8 mouse cellular contexts compared by ENCODE assay signal in genomic region chr1:87258484-87258883, GRCm38 (mm10). TPM values are rescaled to one million over a fixed set of nuclear protein-coding genes. Genes with fewer than 3 reads are reported as not detected.
DNase-seq lines count a peak whose midpoint lies in the region; ATAC-seq and TF ChIP-seq lines count a peak whose summit lies in the region.

No protein-coding gene starts in this region.

- H3K4me3 ChIP-seq in forebrain, postnatal 0 days (ENCODE audit: low read depth, low read length): no peak overlapping the region
- no peak overlapping the region for H3K4me3 ChIP-seq in forebrain, embryonic 16.5 days (replicated peaks; ENCODE audit: low read length)
- H3K4me3 ChIP-seq in heart, embryonic 12.5 days: no peak overlapping the region
- H3K4me3 ChIP-seq in limb, embryonic 12.5 days (replicated peaks): no peak overlapping the region

- no peaks in the 10 kb centered on the region for H3K36me3 ChIP-seq in forebrain, postnatal 0 days (ENCODE audit: insufficient read depth)
- no peaks in the 10 kb centered on the region for H3K36me3 ChIP-seq in forebrain, embryonic 16.5 days (ENCODE audit: control insufficient read depth, insufficient read depth)
- no peaks in the 10 kb centered on the region for H3K36me3 ChIP-seq in heart, embryonic 12.5 days
- no peaks in the 10 kb centered on the region for H3K36me3 ChIP-seq in limb, embryonic 12.5 days

- WGBS in forebrain, postnatal 0 days: 30% methylated on average over 14 of the region's 14 CpGs
- 17% methylated on average over 14 of the region's 14 CpGs for WGBS in forebrain, embryonic 16.5 days
- WGBS in heart, embryonic 12.5 days: 10% methylated on average over 14 of the region's 14 CpGs
- WGBS in limb, embryonic 12.5 days: 12% methylated on average over 14 of the region's 14 CpGs

- DNase-seq in forebrain, postnatal 0 days: no peak
- peak; percentile 18 for DNase-seq in lung, postnatal 10 days
- no peak for DNase-seq in lung, postnatal 25 days (ENCODE audit: low spot score)
- no peak for DNase-seq in left cerebral cortex, adult 9 months (ENCODE audit: low spot score in 2 of 2)
- DNase-seq in layer of hippocampus, postnatal 36 days: no peak

- no peaks in the 10 kb centered on the region for H3K9me3 ChIP-seq in forebrain, postnatal 0 days (ENCODE audit: low read length)
- no peaks in the 10 kb centered on the region for H3K9me3 ChIP-seq in forebrain, embryonic 16.5 days (ENCODE audit: control insufficient read depth, low read length)
- H3K9me3 ChIP-seq in heart, embryonic 12.5 days (replicated peaks): 0 out of 2 replicates have a peak, but pooled peaks cover 3% of the 10 kb centered on the region
- no peaks in the 10 kb centered on the region for H3K9me3 ChIP-seq in limb, embryonic 12.5 days

- H3K9ac ChIP-seq in forebrain, postnatal 0 days: no peak overlapping the region
- no peak overlapping the region for H3K9ac ChIP-seq in forebrain, embryonic 16.5 days (replicated peaks; ENCODE audit: low read depth, low read length)
- peak overlapping the region; percentile 38; the same call in 1 of the 2 replicates for H3K9ac ChIP-seq in heart, embryonic 12.5 days
- no peak overlapping the region for H3K9ac ChIP-seq in limb, embryonic 12.5 days (replicated peaks)

- peak; percentile 27; the same call in 1 of the 2 replicates for ATAC-seq in forebrain, postnatal 0 days
- ATAC-seq in forebrain, embryonic 16.5 days: no peak
- ATAC-seq in heart, embryonic 12.5 days (ENCODE audit: insufficient number of reproducible peaks, low FRiP score): no peak
- ATAC-seq in limb, embryonic 12.5 days (ENCODE audit: insufficient number of reproducible peaks, insufficient read depth, low FRiP score, low TSS enrichment, low read depth): no peak

- H3K4me1 ChIP-seq in forebrain, postnatal 0 days (ENCODE audit: insufficient read depth): no peaks in the 10 kb centered on the region
- peaks cover 3% of the 10 kb centered on the region; the same call in 1 of the 2 replicates for H3K4me1 ChIP-seq in forebrain, embryonic 16.5 days (replicated peaks; ENCODE audit: control insufficient read depth, insufficient read depth, low read length)
- H3K4me1 ChIP-seq in heart, embryonic 12.5 days (replicated peaks): no peaks in the 10 kb centered on the region
- no peaks in the 10 kb centered on the region; the same call in none of the 2 replicates for H3K4me1 ChIP-seq in limb, embryonic 12.5 days (replicated peaks)

- H3K27ac ChIP-seq in forebrain, postnatal 0 days (ENCODE audit: low read depth, low read length): no peak overlapping the region
- H3K27ac ChIP-seq in forebrain, embryonic 16.5 days (ENCODE audit: low read length): no peak overlapping the region
- H3K27ac ChIP-seq in heart, embryonic 12.5 days (ENCODE audit: poor library complexity, severe bottlenecking): no peak overlapping the region
- no peak overlapping the region for H3K27ac ChIP-seq in limb, embryonic 12.5 days

- H3K27me3 ChIP-seq in forebrain, postnatal 0 days (ENCODE audit: insufficient read depth, low read length): peaks cover 14% of the 10 kb centered on the region
- H3K27me3 ChIP-seq in forebrain, embryonic 16.5 days (replicated peaks; ENCODE audit: control insufficient read depth, insufficient read depth, low read length): peaks cover 9% of the 10 kb centered on the region; the same call in 1 of the 2 replicates
- H3K27me3 ChIP-seq in heart, embryonic 12.5 days (replicated peaks): peaks cover 67% of the 10 kb centered on the region
- peaks cover 65% of the 10 kb centered on the region for H3K27me3 ChIP-seq in limb, embryonic 12.5 days

- TF ChIP-seq CTCF in forebrain, postnatal 0 days (IDR thresholded peaks at IDR 0.05; ENCODE audit: low read depth): peak; percentile 35; the same call in 1 of the 2 replicates

- no peak overlapping the region for H3K4me2 ChIP-seq in forebrain, postnatal 0 days (ENCODE audit: low read depth)
- H3K4me2 ChIP-seq in forebrain, embryonic 16.5 days (ENCODE audit: low read length): no peak overlapping the region
- H3K4me2 ChIP-seq in heart, embryonic 12.5 days: peak overlapping the region; percentile 36; the same call in 1 of the 2 replicates
- peak overlapping the region; percentile 23; the same call in 1 of the 2 replicates for H3K4me2 ChIP-seq in limb, embryonic 12.5 days

RNA-seq across cellular contexts. Expression of gene Efhd1, which starts 5.7 kb away (rescaled TPM):
- total RNA-seq in forebrain, postnatal 0 days (2014; rRNA removed): 1.3 TPM in 2 replicates
- polyA plus RNA-seq in forebrain, postnatal 0 days (2015; fragmentation: Nextera tagmentation; extraction: Ambion mirVana): 1.9 and 2.2 TPM in 2 replicates
- 0.66 and 1.4 TPM in 2 replicates for polyA plus RNA-seq in forebrain, embryonic 16.5 days (2015; fragmentation: Nextera tagmentation; extraction: Ambion mirVana)
- 0.10 and 0.47 TPM in 2 replicates for polyA plus RNA-seq in heart, embryonic 12.5 days (2016; fragmentation: Nextera tagmentation; extraction: Ambion mirVana)
- polyA plus RNA-seq in limb, embryonic 12.5 days (2016; fragmentation: Nextera tagmentation; extraction: Ambion mirVana): 0.37 and 0.43 TPM in 2 replicates
- 10 to 100 TPM; 17.1 to 17.9 TPM for total RNA-seq in layer of hippocampus, postnatal 36 days (2021)

RNA-seq across cellular contexts. Expression of gene Eif4e2, which starts 44.8 kb away (rescaled TPM):
- 71.5 and 81.7 TPM in 2 replicates for total RNA-seq in forebrain, postnatal 0 days (2014; rRNA removed)
- 77.6 and 87.5 TPM in 2 replicates for polyA plus RNA-seq in forebrain, postnatal 0 days (2015; fragmentation: Nextera tagmentation; extraction: Ambion mirVana)
- polyA plus RNA-seq in forebrain, embryonic 16.5 days (2015; fragmentation: Nextera tagmentation; extraction: Ambion mirVana): 88.1 and 93.6 TPM in 2 replicates
- polyA plus RNA-seq in heart, embryonic 12.5 days (2016; fragmentation: Nextera tagmentation; extraction: Ambion mirVana): 141 and 145 TPM in 2 replicates
- polyA plus RNA-seq in limb, embryonic 12.5 days (2016; fragmentation: Nextera tagmentation; extraction: Ambion mirVana): 170 and 171 TPM in 2 replicates
- 10 to 100 TPM; 58.2 to 60.3 TPM for total RNA-seq in layer of hippocampus, postnatal 36 days (2021)

RNA-seq across cellular contexts. Expression of gene Chrng, which starts 54.0 kb away (rescaled TPM):
- total RNA-seq in forebrain, postnatal 0 days (2014; rRNA removed): not detected in 2 replicates
- polyA plus RNA-seq in forebrain, postnatal 0 days (2015; fragmentation: Nextera tagmentation; extraction: Ambion mirVana): not detected in 2 replicates
- not detected in 2 replicates for polyA plus RNA-seq in forebrain, embryonic 16.5 days (2015; fragmentation: Nextera tagmentation; extraction: Ambion mirVana)
- polyA plus RNA-seq in heart, embryonic 12.5 days (2016; fragmentation: Nextera tagmentation; extraction: Ambion mirVana): 0.73 and 1.8 TPM in 2 replicates
- polyA plus RNA-seq in limb, embryonic 12.5 days (2016; fragmentation: Nextera tagmentation; extraction: Ambion mirVana): 10.4 and 11.8 TPM in 2 replicates
- total RNA-seq in layer of hippocampus, postnatal 36 days (2021): not detected

Comparison
In these comparisons a context has a peak if more than half of its experiments do, and no peak if none do; other contexts are left out.
1. H3K4me2 ChIP-seq: peak in heart, embryonic 12.5 days (single experiment) and limb, embryonic 12.5 days (single experiment); none in forebrain, postnatal 0 days (single experiment) and forebrain, embryonic 16.5 days (single experiment).